Mouse (Mus musculus) cerebellum, adult 11 months (tissue): Measurements from ENCODE around the gene Mgat4b.
"Not testable (repeated sequence)": the region's sequence is repeated elsewhere in the genome, so short reads cannot be mapped to it uniquely, and the experiment has no call there.

Experiments used
- DNase-seq: peaks from one replicate; pipeline ENCODE4 v3.0.0; 2022

Gene Mgat4b

GRCm38 (mm10) chr11:50210505-50211151 lies at the start of gene Mgat4b, which contains the start of gene Sqstm1:
TSS of gene Mgat4b (plus strand) at chr11:50210890.
TSS of gene Sqstm1 (minus strand) at chr11:50210827.
- peak; percentile 77 for DNase-seq

- peak; percentile 43 for DNase-seq
These were observed 48.9 kb upstream of the Mgat4b start for GRCm38 (mm10) chr11:50161578-50162304.

DNA sequence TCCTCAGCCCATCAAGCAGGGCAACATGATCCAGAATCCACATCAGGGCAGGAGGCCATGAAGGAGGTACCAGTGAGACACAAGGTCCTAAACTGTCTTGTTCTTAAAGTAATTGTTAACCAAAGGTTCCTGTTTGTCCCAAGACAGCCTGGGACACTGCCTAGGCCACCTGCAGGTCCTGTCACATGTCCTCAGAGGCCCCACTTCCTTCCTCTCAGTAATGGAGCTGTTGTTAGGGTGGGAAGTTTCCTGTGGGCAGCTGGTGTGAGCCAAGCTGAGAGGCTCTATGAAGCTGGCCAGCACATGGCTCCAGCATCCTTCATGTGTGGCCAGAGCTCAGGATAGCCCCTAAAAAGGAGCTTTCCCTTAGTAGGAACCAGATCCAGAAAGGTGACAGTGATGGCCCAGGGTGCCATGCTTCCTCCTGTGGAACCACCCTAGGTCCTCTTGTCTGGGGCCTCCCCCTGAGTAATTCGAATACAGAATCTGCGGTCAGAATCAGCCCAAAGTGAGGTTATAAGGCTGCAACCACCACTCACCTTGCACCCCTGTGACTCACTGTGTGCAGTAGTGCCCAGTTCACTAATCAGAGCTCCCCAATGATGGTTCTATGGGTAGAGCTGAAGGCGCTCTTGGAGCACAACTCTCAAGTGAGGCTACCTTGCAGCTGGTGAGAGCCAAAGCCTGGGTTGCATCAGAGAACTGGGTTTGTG lies 48.2 kb upstream of the Mgat4b start:
- no peak for DNase-seq

- DNase-seq, result no peak
These were observed 42.3 kb upstream of the Mgat4b start for GRCm38 (mm10) chr11:50168352-50168751.

DNA sequence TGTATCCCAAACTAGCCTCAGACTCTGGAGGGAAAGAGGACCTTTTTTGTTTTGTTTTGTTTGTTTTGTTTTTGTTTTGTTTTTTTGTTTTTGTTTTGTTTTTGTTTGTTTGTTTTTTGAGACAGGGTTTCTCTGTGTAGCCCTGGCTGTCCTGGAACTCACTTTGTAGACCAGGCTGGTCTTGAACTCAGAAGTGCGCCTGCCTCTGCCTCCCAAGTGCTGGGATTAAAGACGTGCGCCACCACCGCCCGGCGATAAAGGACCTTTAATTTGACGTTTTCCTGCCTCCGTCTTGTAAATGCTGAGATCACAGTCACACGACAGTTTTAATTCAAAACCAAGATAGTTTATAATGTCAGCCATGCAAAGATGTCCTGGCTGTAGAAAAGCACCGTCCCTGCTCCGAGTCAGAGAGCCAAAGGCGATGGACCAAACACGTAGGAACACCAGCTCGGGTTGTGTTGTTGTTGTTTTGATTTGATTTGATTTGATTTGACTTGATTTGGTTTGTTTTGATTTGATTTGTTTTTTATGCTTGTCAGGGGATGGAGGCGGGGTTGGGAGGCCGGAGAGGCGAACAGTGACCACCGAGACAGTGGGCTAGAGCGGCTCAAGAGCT lies 36.5 kb upstream of the Mgat4b start, which contains the start of gene Mrnip:
Gene Mrnip (plus strand): TSS at position 334 of the 619 bp plus-strand sequence.
- DNase-seq, result not testable (repeated sequence)

DNA sequence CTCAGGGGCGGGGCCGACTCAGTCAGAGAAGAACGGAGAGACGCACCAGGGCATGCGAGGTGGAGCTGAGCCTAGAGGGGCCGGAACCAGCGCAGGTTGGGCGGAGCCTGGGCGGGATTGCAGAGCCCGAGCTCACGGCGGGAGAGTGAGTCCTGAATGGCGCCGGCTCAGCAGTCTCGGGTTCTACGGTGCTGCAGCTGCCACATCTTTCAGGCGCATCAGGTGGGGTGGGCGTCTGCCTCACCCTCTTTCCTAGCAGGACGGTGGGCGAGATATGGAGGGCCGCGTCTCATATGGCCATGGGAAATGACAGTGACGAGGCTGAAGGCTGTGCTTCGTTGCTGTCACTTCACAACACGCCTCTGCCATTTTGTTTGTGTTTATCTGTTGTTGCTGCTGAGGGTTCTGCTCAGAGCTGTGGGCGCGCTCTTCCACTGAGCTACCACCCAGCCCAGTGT lies 35.9 kb upstream of the Mgat4b start:
- peak; percentile 97 for DNase-seq

DNA sequence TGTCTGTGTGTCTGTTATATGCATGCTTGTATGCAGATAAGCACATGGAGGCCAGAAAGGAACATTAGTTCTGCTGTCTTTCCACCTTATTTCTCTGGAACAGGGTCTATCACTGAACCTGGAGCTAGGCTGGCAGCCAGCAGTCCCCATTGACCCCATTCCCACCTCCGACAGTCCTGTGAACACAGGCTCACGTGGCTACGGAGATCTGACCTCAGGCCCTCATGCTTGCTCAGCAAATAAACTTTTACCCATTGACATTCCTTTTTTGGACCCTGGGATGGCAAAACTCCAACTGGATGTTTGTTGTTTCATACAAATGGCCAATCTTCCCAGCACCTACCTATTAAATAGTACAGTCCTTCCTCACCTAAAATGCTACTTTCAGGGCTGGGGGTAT lies 34.3 kb upstream of the Mgat4b start:
- DNase-seq, result no peak

- DNase-seq, result no peak
These were observed 33.6 kb upstream of the Mgat4b start for GRCm38 (mm10) chr11:50177111-50177510.

DNA sequence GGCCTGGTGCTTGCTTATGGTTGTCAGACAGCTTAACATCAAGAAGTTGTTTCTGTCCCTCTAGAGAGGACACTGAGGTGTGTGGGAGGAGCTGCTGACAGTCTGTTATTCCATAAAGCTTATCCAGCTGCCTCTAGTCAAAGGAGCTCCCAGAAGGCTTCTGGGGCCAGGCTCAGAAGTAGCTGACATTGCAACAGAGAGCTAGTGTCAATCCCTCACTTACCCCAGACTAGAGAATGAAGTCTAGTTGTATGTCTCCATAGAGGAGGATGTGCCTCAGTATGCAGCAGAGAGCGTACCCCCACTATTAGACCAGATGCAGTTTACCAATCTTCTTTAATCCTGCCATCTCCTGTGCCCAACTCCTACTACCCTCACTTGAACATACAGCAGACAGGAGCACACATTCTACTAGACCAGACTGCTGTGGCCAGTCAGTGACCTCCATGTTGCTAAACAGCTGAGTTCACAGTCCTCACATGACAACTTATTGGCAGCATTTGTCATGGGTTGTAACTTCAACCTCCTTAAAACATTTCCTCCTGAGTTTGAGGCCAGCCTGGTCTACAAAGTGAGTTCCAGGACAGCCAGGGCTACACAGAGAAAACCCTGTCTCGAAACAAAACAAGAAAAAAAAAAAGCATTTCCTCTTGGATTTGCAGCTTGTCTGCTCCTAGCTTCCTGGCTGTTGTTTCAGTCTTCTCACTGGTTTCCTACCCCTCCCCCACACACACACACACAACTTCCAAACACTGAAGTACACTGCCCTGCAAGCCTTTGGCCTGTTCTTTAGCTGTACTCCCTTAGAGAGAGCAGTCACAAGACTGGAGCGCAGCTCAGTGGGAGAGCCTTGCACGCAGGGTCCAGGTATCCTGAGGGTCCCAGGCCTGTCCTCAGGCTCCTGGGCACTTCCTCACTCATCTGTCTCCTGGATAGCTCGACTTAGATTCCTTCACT lies 31.9 kb upstream of the Mgat4b start:
- DNase-seq, result no peak

DNA sequence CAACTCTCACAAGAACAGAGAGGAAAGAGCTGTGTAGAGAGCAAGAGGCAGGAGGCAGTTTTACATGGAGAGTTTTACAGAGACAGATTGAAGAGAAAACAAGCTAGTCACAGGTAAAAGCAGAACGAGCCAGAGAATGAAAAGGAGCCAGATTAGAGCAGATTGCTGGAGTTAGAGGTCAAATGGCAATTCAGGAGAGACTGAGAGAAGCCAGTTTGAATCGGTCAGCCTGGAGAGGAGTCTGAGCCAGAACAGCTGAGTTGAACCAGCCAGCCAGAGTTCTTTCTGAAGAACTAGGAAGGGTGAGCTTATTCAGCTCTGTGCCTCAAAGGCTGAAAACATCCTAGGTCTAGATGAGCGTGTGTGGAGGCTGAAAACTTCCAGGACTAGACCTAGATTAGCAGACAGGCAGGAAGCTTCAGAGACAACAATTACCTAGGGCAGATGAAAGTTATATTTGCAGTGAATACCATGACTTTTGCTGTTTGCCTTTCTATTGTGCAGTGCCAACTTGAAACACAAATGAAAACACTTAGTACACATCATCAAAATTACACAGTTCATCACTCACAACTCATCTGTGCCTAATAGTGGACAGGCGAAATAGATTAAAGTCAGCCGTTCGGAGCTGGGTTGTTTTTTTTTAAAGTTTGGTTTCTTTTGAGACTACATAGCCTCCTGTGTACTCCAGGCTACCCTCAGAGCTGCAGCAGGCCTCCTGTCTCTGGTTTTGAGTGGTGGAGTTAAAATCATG lies 30.0 kb upstream of the Mgat4b start:
- no peak for DNase-seq

GRCm38 (mm10) chr11:50182702-50183101 lies 28.0 kb upstream of the Mgat4b start:
- DNase-seq, result no peak

GRCm38 (mm10) chr11:50184788-50185187 lies 25.9 kb upstream of the Mgat4b start:
- DNase-seq, result no peak

GRCm38 (mm10) chr11:50188682-50189081 lies 22.0 kb upstream of the Mgat4b start:
- no peak for DNase-seq

DNA sequence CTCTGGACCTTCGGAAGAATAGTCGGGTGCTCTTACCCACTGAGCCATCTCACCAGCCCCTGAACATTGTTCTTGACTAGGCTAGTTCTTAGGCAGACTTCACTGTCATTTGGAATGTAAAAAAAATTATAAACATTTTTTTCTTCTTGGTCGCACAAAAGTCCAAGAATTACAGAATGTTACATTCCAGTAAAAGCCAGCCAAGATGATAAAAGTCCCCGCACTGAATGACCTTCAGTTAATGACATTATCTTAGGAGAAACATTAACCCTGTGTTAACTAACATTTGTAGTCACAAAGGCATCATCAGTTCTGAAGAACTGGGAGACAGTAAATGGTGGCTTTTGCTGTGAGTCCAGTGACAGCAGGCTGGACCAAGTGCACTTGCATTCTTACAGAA lies 20.3 kb upstream of the Mgat4b start:
- DNase-seq, result no peak

DNA sequence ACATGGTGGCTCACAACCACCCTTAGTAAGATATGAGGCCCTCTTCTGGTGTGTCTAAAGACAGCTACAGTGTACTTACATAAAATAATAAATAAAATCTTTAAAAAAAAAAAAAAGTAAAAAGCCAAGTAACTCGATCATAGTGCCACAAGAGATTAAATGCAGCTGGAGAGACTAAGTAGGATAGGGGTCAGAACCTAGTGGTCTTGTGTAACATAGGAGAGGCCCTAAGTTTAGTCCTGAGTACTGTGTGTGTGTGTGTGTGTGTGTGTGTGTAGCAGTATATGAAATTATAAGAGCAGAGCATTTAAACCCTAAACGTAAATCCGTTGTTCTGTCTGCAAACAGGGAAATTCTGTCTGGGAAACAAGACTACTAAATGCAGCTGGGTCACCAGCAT lies 18.4 kb upstream of the Mgat4b start:
- no peak for DNase-seq

DNA sequence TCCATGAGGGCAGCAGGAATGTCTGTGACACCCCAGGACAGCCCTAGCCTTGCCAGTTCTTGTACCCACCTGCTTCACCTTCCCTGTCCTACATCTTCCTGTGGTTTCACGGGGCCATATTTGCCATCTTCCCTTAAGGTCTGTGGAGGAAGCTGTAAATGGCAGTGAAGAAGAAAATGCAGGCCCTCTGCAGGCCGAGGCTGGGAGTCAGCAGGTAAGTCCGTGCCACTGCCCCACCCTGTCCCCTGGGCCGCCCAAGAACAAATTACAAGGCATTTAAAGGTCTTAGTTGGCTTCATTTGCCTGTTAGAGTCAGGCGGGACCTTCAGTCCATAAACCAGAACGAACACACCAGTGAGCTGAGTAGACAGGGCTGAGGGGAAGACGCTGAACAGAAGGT lies 16.6 kb upstream of the Mgat4b start:
- DNase-seq, result no peak

- no peak for DNase-seq
These were observed 15.9 kb upstream of the Mgat4b start for GRCm38 (mm10) chr11:50194793-50195192.

DNA sequence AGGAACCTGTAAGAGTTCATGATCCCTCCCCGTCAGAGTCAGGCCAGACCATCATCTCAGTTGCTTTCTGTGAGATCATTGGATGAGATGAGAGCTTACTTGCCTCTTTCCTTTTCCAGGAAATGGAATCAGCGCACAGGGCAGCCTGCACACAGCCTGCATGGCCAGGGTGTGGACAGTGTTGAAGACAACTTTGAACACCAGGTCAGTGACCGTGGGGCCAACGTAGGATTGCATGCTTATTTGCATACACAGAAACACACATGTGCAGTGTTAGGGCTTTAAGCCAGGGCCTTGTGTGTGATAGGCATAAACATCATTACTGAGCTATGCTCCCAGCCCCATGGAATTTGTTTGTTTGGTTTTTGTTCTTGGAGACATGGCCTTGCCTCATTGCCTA lies 13.2 kb upstream of the Mgat4b start:
- no peak for DNase-seq

- DNase-seq, result no peak
These were observed 12.4 kb upstream of the Mgat4b start for GRCm38 (mm10) chr11:50198219-50198846.

GRCm38 (mm10) chr11:50198916-50199315 lies 11.8 kb upstream of the Mgat4b start:
- no peak for DNase-seq

GRCm38 (mm10) chr11:50200613-50201012 lies 10.1 kb upstream of the Mgat4b start:
- DNase-seq, result no peak
